Mouse (Mus musculus) intestine, embryonic 14.5 days (tissue): ENCODE measurements around the gene Tmem232. TPM values are rescaled to one million over a fixed set of nuclear protein-coding genes. Genes with fewer than 3 reads are reported as not detected.
"Not testable (repeated sequence)": the region's sequence is repeated elsewhere in the genome, so short reads cannot be mapped to it uniquely, and the experiment has no call there.

ENCODE experiments used
- ATAC-seq: fragments of 200-750 bp; cut with Nextera tagmentation; replicated peaks from 2 replicates; pipeline ENCODE4 v1.8.0; 2017; ENCODE audit warnings: low read depth, moderate number of reproducible peaks, moderate TSS enrichment, moderate library complexity; ENCODE audit not compliant: low FRiP score, low TSS enrichment
- DNase-seq: peaks from one replicate; pipeline ENCODE4 v3.0.0-alpha.2; 2018; ENCODE audit warnings: low spot score
- H3K27ac ChIP-seq: fragments of 300-500 bp; sonication (generic); 2 replicates; pipeline ENCODE4 v1.5.1; 2014; ENCODE audit warnings: low read depth, mild to moderate bottlenecking, control low read depth
- H3K27me3 ChIP-seq: fragments of 300-500 bp; sonication (generic); replicated peaks from 2 replicates; pipeline ENCODE4 v1.6.1; 2014; ENCODE audit warnings: low read length, control low read depth; ENCODE audit not compliant: control insufficient read depth, insufficient read depth
- H3K36me3 ChIP-seq: fragments of 300-500 bp; sonication (generic); 2 replicates; pipeline ENCODE4 v1.6.1; 2014; ENCODE audit warnings: low read length, control low read depth; ENCODE audit not compliant: control insufficient read depth, insufficient read depth
- H3K4me1 ChIP-seq: fragments of 300-500 bp; sonication (generic); replicated peaks from 2 replicates; pipeline ENCODE4 v1.6.1; 2014; ENCODE audit warnings: low read length, control low read depth, mixed read lengths; ENCODE audit not compliant: control insufficient read depth, insufficient read depth
- H3K4me2 ChIP-seq: fragments of 300-500 bp; sonication (generic); 2 replicates; pipeline ENCODE4 v1.6.1; 2014; ENCODE audit warnings: low read length
- H3K4me3 ChIP-seq: fragments of 300-500 bp; sonication (generic); 2 replicates; pipeline ENCODE4 v1.5.1; 2014; ENCODE audit warnings: low read depth, low read length, control low read depth, mixed read lengths
- H3K9ac ChIP-seq: fragments of 300-500 bp; sonication (generic); 2 replicates; pipeline ENCODE4 v1.6.1; 2014; ENCODE audit warnings: mild to moderate bottlenecking, low read length
- H3K9me3 ChIP-seq: fragments of 300-500 bp; sonication (generic); 2 replicates; pipeline ENCODE4 v1.6.1; 2016; ENCODE audit warnings: low read length, control low read depth; ENCODE audit not compliant: control insufficient read depth
- WGBS: fragments of 180-500 bp; shearing (Covaris S2); extraction: QIAGEN DNeasy Blood & Tissue Kit; methylation state at CpG from one replicate; pipeline ENCODE4 v1.1.7; 2014; 5-methylcytosine and 5-hydroxymethylcytosine counted together
- microRNA-seq: library from miRNA; unstranded; fragments of <30 nt; microRNA quantifications from one replicate; pipeline ENCODE4, GENCODE M21; 2016
- polyA plus RNA-seq: library from polyadenylated mRNA; unstranded; fragments of >200 nt; fragmentation: Nextera tagmentation; extraction: Ambion mirVana; gene quantifications from 2 replicates; pipeline ENCODE4 v1.2.1, GENCODE M21; 2014

Tmem232 gene
- polyA plus RNA-seq, 1 experiment from 2014 or later, result not detected

DNA sequence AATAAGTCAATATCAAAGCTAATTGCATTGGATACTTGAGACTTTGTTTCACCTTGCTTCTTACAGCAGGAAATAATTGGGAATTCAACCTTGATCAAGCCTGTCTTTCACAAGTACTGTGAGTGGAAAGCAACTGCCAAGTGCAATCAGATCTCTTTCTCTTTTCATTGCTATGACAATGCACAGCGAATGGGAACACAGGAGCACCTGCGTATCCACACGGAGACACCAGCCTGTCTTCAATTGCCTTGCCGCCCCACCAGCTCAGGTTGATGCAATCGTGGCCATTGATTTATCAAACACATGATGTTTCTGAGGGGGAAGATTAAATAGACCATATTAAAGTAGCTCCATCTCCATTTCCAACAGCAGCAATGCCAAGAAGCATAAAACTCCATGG lies 296.9 kb downstream of the Tmem232 start:
- Histone ChIP-seq H3K9ac (no peak overlapping the region), H3K9me3 (no peaks in the 10 kb centered on the region), H3K4me2 (no peak overlapping the region), H3K36me3 (no peaks in the 10 kb centered on the region), H3K27me3 (no peaks in the 10 kb centered on the region), H3K4me1 (no peaks in the 10 kb centered on the region), H3K27ac (no peak overlapping the region), H3K4me3 (no peak overlapping the region)
- WGBS, result 88% methylated on average over 5 of the region's 5 CpGs
- DNase-seq (no peak), ATAC-seq (no peak)

DNA sequence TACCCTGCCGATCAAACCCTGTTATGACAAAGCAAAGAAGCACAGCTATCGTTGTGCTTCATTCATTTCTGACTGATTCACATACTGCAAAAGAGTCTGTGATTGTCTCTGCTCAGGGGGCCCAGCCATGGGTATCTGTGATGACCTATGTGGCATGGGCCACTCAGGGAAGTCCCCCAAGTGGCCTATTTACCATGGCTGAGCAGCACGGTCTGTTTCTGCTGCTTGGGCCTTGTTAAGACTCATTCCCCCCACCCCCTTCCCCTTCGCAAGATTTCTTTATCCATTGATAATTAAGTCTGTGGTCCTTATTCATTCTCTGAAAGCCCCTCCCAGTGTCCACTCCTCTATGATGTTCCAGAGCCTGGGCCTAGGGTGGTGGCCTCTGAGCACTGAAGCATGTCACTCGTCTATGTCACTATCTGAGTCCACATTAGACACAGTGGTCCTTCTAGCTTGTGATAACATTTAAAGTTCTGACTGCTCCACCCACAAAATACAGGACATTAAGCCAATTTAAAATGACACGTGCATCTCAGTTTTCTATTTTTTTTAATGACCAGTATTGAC lies 315.1 kb downstream of the Tmem232 start:
- Histone ChIP-seq H3K4me1 (no peaks in the 10 kb centered on the region), H3K9ac (no peak overlapping the region), H3K36me3 (no peaks in the 10 kb centered on the region), H3K27ac (no peak overlapping the region), H3K27me3 (no peaks in the 10 kb centered on the region), H3K4me3 (no peak overlapping the region), H3K9me3 (no peaks in the 10 kb centered on the region), H3K4me2 (no peak overlapping the region)
- DNase-seq (no peak), ATAC-seq (no peak)
- 77% methylated on average over 6 of the region's 6 CpGs for WGBS

DNA sequence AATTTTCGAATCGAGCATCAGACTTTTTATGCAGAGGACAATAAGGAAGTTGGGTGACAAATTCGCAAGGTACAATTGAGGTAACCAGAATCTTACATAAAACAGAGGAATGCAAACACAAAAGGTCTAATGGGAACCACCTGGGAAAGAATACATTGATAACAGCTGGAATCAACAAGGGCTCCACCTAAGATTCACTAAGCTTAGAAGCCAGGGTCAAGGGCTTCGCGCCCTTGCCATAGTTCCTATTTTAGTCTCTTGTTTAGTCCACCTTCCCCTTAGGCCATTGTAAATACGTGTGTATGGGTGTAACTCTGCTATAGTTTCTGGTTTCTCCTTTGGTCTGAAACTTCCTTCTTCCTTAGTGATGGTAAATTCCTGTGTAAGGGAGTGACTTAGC lies 318.9 kb downstream of the Tmem232 start:
- 93% methylated on average over 6 of the region's 6 CpGs for WGBS
- H3K4me2 ChIP-seq, H3K27me3 ChIP-seq, H3K4me1 ChIP-seq, H3K9ac ChIP-seq, H3K4me3 ChIP-seq, H3K9me3 ChIP-seq, DNase-seq, ATAC-seq, H3K36me3 ChIP-seq, H3K27ac ChIP-seq: not testable (repeated sequence)

Small RNAs within 50 kb of the gene (microRNA-seq; reads per million reads assigned to microRNA genes)
- not detected for gene Gm25731

Other genes starting within 250 kb of the Tmem232 start
- 186 and 200 TPM in 2 replicates for gene Vapa, start 72.8 kb upstream of the Tmem232 start, polyA plus RNA-seq
- gene Txndc2, start 101.4 kb upstream of the Tmem232 start, polyA plus RNA-seq, result not detected in 2 replicates
- gene Rab31, start 232.0 kb upstream of the Tmem232 start, polyA plus RNA-seq, result 40.9 and 42.8 TPM in 2 replicates
- 45.3 and 48.0 TPM in 2 replicates for gene Ppp4r1, start 241.8 kb upstream of the Tmem232 start, polyA plus RNA-seq